Mouse (Mus musculus) E14TG2a.4 (cell line): ENCODE data around the gene Wdr45b.

Experiments used
- H3K27me3 ChIP-seq: 2 replicates; pipeline ENCODE4 v1.6.1; 2014; ENCODE audit warnings: low read length, control low read depth; ENCODE audit not compliant: insufficient read depth
- H3K36me3 ChIP-seq: 2 replicates; pipeline ENCODE4 v1.6.1; 2014; ENCODE audit warnings: low read length, control low read depth; ENCODE audit not compliant: insufficient read depth
- H3K4me1 ChIP-seq: replicated peaks from 2 replicates; pipeline ENCODE4 v1.6.1; 2014; ENCODE audit warnings: low read depth, low read length, control low read depth
- H3K4me3 ChIP-seq: replicated peaks from 2 replicates; pipeline ENCODE4 v1.5.1; 2014; ENCODE audit warnings: mild to moderate bottlenecking, low read length
- H3K9me3 ChIP-seq: 2 replicates; pipeline ENCODE4 v1.6.1; 2014; ENCODE audit warnings: low read length, control low read depth
- CTCF ChIP-seq: conservative IDR thresholded peaks from 2 replicates; pipeline ENCODE4 v1.5.1; 2014; ENCODE audit warnings: low read length
- NANOG ChIP-seq: IDR thresholded peaks from 2 replicates; pipeline ENCODE4 v1.6.1; 2014; ENCODE audit warnings: borderline replicate concordance, low read length, mixed read lengths
- POU5F1 ChIP-seq: IDR thresholded peaks from 2 replicates; pipeline ENCODE4 v1.6.1; 2014; ENCODE audit warnings: low read length, borderline replicate concordance

Wdr45b gene

DNA sequence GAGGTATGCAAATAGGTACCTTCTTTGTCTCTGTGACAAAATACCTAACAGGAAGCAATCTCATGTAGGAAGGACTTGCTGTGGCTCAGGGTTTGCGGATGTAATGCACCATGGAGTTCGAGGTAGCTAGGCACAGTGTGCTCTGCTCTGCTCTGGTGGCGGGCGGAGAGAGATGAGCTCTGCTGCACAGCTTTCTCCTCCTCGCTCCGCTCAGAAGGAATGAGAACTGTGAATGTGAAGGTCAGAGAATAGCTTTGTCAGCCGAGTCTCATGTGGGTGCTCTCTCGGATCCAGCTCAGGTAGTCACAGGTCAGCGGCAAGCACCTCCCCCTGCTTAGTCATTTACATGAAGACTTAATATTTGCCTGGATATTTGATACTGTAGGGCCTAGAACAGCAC, 54.0 kb downstream of the Wdr45b start:
- no peaks in the 10 kb centered on the region for H3K27me3 ChIP-seq
- H3K4me1 ChIP-seq, result peaks cover 18% of the 10 kb centered on the region
- no peak overlapping the region for H3K4me3 ChIP-seq
- H3K9me3 ChIP-seq, result peaks cover 12% of the 10 kb centered on the region
- TF ChIP-seq NANOG (no peak), CTCF (no peak), POU5F1 (no peak)
- H3K36me3 ChIP-seq, result peaks cover 95% of the 10 kb centered on the region

DNA sequence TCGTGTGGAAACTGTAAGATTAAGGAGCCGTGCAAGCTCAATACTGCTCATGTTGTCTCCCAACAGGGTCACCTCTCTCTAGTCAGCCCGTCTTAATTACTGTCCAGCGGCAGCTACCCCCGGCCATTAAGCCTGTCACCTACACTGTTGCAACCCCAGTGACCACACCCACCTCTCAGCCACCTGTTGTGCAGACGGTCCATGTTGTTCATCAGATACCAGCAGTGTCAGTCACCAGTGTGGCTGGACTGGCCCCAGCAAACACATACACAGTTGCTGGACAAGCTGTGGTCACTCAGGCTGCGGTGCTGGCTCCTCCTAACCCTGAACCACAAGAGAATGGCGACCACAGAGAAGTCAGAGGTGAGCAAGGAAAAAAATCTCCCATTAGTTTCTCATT, 55.8 kb downstream of the Wdr45b start:
- no peaks in the 10 kb centered on the region for H3K9me3 ChIP-seq
- no peak overlapping the region for H3K4me3 ChIP-seq
- peaks cover 21% of the 10 kb centered on the region for H3K4me1 ChIP-seq
- TF ChIP-seq NANOG, result no peak
- no peak for TF ChIP-seq POU5F1
- TF ChIP-seq CTCF, result no peak
- no peaks in the 10 kb centered on the region for H3K27me3 ChIP-seq
- H3K36me3 ChIP-seq, result peaks cover 97% of the 10 kb centered on the region

DNA sequence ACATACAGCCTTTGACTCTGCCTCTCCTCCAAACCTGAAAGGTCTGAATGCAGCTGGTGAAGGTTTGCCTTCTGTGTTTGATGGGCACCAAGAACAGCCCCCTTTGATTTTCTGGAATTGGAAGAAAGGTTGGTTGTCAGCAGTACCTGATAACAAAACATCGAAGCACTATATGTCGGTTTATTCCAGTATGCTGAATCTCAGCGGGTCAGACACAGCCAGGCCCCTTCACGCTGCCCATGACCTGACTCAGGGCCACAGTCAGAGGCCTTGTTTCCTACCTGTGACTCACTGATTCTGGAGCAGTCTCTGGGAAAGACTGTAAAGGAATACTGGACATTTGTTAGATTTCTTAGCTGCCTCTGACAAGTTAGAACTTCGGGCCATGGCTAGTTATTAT, 59.5 kb downstream of the Wdr45b start:
- Histone ChIP-seq H3K36me3 (peaks cover 98% of the 10 kb centered on the region), H3K4me1 (peaks cover 14% of the 10 kb centered on the region), H3K27me3 (no peaks in the 10 kb centered on the region), H3K9me3 (no peaks in the 10 kb centered on the region), H3K4me3 (no peak overlapping the region)
- TF ChIP-seq NANOG (no peak), CTCF (no peak), POU5F1 (no peak)

DNA sequence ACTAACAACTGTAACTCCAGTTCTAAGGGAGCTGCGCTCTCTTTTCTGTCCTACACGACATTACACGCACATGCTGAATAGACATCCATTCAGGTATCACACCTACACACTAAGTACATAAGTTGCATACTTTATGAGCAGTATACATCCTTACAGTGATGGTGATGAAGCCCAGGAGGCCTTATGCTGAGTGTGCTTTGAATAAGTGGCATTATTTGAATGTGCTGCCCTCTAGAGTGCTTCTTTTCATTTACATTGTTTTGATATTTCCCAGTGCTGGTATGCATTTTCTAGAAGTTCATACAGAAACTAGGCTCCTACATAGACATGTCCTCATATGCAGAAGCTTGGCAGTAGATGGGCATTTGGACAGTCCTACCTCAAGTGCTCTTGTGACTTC, 64.4 kb downstream of the Wdr45b start:
- Histone ChIP-seq H3K9me3 (no peaks in the 10 kb centered on the region), H3K36me3 (peaks cover 93% of the 10 kb centered on the region), H3K27me3 (no peaks in the 10 kb centered on the region), H3K4me3 (no peak overlapping the region), H3K4me1 (peaks cover 14% of the 10 kb centered on the region)
- no peak for TF ChIP-seq NANOG
- no peak for TF ChIP-seq POU5F1
- TF ChIP-seq CTCF, result no peak

DNA sequence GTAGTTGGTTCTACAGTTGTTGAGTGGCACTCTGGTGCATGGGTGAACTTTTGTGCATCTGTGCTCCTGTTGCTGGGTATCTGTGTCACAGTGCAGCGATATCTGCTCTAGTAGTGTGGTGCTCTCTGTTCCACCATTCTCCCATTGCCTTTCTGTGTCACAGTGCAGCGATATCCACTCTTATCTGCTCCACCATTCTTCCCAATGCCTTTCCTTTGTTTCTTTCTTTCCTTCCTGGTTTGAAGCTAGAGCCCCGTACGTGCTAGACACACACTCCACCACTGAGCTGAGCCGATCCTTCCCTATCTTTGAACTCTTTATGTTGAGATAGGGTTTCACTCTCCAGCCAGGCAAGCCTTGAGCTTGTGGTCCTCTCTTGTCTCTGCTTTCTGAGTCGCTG, 71.3 kb downstream of the Wdr45b start:
- no peak overlapping the region for H3K4me3 ChIP-seq
- H3K9me3 ChIP-seq, result no peaks in the 10 kb centered on the region
- TF ChIP-seq POU5F1 (no peak), CTCF (no peak), NANOG (no peak)

DNA sequence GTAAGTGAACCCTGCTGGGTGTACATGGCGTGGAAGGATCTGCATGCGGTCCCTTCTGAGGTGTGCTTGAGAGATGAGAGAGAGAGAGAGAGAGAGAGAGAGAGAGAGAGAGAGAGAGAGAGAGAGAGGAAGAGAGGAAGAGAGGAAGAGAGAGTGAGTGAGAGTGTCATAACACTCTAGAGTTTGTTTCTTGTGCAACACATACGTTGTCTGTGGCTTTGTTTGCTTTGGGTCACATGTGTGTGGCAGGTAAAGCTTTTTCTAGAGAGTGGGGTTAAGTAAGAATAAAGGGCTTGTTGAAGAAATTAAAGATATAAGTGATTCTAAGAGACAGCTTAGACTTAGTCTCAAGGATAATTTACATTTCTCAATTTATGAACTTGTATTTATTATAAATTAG, 76.2 kb downstream of the Wdr45b start:
- Histone ChIP-seq H3K27me3 (no peaks in the 10 kb centered on the region), H3K36me3 (peaks cover 47% of the 10 kb centered on the region), H3K4me3 (no peak overlapping the region), H3K9me3 (no peaks in the 10 kb centered on the region), H3K4me1 (peaks cover 14% of the 10 kb centered on the region)
- TF ChIP-seq NANOG, result no peak
- no peak for TF ChIP-seq CTCF
- TF ChIP-seq POU5F1, result no peak

More for the DNA sequence above, 71.3 kb downstream of the Wdr45b start:
- H3K36me3 ChIP-seq, result peaks cover 51% of the 10 kb centered on the region
- H3K27me3 ChIP-seq, result no peaks in the 10 kb centered on the region
- H3K4me1 ChIP-seq, result peaks cover 14% of the 10 kb centered on the region

DNA sequence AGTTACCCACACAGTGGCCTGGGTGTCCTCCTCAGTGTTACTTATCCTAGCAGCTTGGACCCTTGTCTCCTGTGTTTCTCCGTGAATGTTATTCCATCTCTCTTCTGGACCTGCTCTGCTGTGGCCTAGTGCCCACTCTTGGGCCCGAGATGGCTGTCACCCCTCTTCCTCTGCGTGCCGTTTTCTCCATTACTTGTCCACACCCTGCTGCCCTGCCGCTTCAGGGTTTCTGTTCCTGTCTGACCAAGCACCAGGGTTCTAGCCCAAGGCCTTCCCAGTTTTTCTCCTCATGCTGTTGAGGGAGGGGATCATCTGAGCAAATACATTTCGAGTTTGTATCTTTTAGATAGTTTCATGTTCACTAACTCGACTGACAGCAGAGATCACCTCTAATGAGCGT, 76.7 kb downstream of the Wdr45b start:
- Histone ChIP-seq H3K27me3 (no peaks in the 10 kb centered on the region), H3K9me3 (no peaks in the 10 kb centered on the region), H3K4me3 (no peak overlapping the region), H3K36me3 (peaks cover 49% of the 10 kb centered on the region), H3K4me1 (peaks cover 14% of the 10 kb centered on the region)
- TF ChIP-seq POU5F1 (no peak), CTCF (no peak), NANOG (no peak)
